Mouse (Mus musculus): ENCODE data around the gene Etfa. TPM values are rescaled to one million over a fixed set of nuclear protein-coding genes. Genes with fewer than 3 reads are reported as not detected.

Etfa gene
- 174 and 187 TPM in 2 replicates for polyA plus RNA-seq (2014; fragmentation: Nextera tagmentation; extraction: Ambion mirVana)

GRCm38 (mm10) chr9:55512027-55512543 lies at the start of gene Etfa:
Gene Etfa, minus strand, starts transcription at chr9:55512243.
- Histone ChIP-seq H3K4me3 (ENCODE audit: low read depth, low read length) (peak within 1 kb of the TSS; percentile 86), H3K9me3 (replicated peaks; ENCODE audit: control insufficient read depth, low read length) (no peaks in the 10 kb centered on the region), H3K4me1 (ENCODE audit: control insufficient read depth, insufficient read depth, low read length) (no peaks in the 10 kb centered on the region), H3K4me2 (ENCODE audit: low read depth, low read length) (peak within 1 kb of the TSS; percentile 77), H3K36me3 (replicated peaks; ENCODE audit: control insufficient read depth, insufficient read depth, low read depth, low read length) (no peaks in the 10 kb centered on the region), H3K9ac (replicated peaks; ENCODE audit: low read length) (peak within 1 kb of the TSS; percentile 86), H3K27ac (replicated peaks; ENCODE audit: low read depth, low read length) (peak within 1 kb of the TSS; percentile 78), H3K27me3 (ENCODE audit: control insufficient read depth, insufficient read depth, low read length) (no peaks in the 10 kb centered on the region)
- DNase-seq (ENCODE audit: low spot score) (peak; percentile 98), ATAC-seq (replicated peaks; ENCODE audit: insufficient number of reproducible peaks, low FRiP score, low TSS enrichment, low read depth) (peak; percentile 99)
- WGBS: under 1% methylated on average over 41 of the region's 47 CpGs

GRCm38 (mm10) chr9:55560960-55561359 lies 48.9 kb upstream of the Etfa start:
- Histone ChIP-seq H3K4me2 (ENCODE audit: low read depth, low read length) (no peak overlapping the region), H3K4me3 (ENCODE audit: low read depth, low read length) (no peak overlapping the region), H3K4me1 (ENCODE audit: control insufficient read depth, insufficient read depth, low read length) (no peaks in the 10 kb centered on the region), H3K9ac (replicated peaks; ENCODE audit: low read length) (no peak overlapping the region), H3K27ac (replicated peaks; ENCODE audit: low read depth, low read length) (no peak overlapping the region), H3K27me3 (ENCODE audit: control insufficient read depth, insufficient read depth, low read length) (no peaks in the 10 kb centered on the region), H3K9me3 (replicated peaks; ENCODE audit: control insufficient read depth, low read length) (no peaks in the 10 kb centered on the region), H3K36me3 (replicated peaks; ENCODE audit: control insufficient read depth, insufficient read depth, low read depth, low read length) (no peaks in the 10 kb centered on the region)
- DNase-seq (ENCODE audit: low spot score): no peak
- 69% methylated on average over 1 of the region's 1 CpGs for WGBS
- no peak for ATAC-seq (replicated peaks; ENCODE audit: insufficient number of reproducible peaks, low FRiP score, low TSS enrichment, low read depth)

- Histone ChIP-seq H3K4me2 (ENCODE audit: low read depth, low read length) (no peak overlapping the region), H3K4me1 (ENCODE audit: control insufficient read depth, insufficient read depth, low read length) (no peaks in the 10 kb centered on the region), H3K36me3 (replicated peaks; ENCODE audit: control insufficient read depth, insufficient read depth, low read depth, low read length) (no peaks in the 10 kb centered on the region), H3K9me3 (replicated peaks; ENCODE audit: control insufficient read depth, low read length) (no peaks in the 10 kb centered on the region), H3K4me3 (ENCODE audit: low read depth, low read length) (no peak overlapping the region), H3K27ac (replicated peaks; ENCODE audit: low read depth, low read length) (no peak overlapping the region), H3K27me3 (ENCODE audit: control insufficient read depth, insufficient read depth, low read length) (no peaks in the 10 kb centered on the region; the same call in 1 of the 2 replicates), H3K9ac (replicated peaks; ENCODE audit: low read length) (no peak overlapping the region)
- WGBS: 70% methylated on average over 1 of the region's 1 CpGs
- ATAC-seq (replicated peaks; ENCODE audit: insufficient number of reproducible peaks, low FRiP score, low TSS enrichment, low read depth) (no peak), DNase-seq (ENCODE audit: low spot score) (no peak)
These were observed 42.9 kb upstream of the Etfa start for GRCm38 (mm10) chr9:55554986-55555385.

- Histone ChIP-seq H3K4me2 (ENCODE audit: low read depth, low read length) (no peak overlapping the region; the same call in 1 of the 2 replicates), H3K4me1 (ENCODE audit: control insufficient read depth, insufficient read depth, low read length) (peaks cover 4% of the 10 kb centered on the region; the same call in 1 of the 2 replicates), H3K9me3 (replicated peaks; ENCODE audit: control insufficient read depth, low read length) (no peaks in the 10 kb centered on the region), H3K9ac (replicated peaks; ENCODE audit: low read length) (no peak overlapping the region; the same call in 1 of the 2 replicates), H3K27me3 (ENCODE audit: control insufficient read depth, insufficient read depth, low read length) (peaks cover 38% of the 10 kb centered on the region), H3K36me3 (replicated peaks; ENCODE audit: control insufficient read depth, insufficient read depth, low read depth, low read length) (no peaks in the 10 kb centered on the region), H3K27ac (replicated peaks; ENCODE audit: low read depth, low read length) (no peak overlapping the region), H3K4me3 (ENCODE audit: low read depth, low read length) (no peak overlapping the region)
- DNase-seq (ENCODE audit: low spot score) (peak; percentile 57), ATAC-seq (replicated peaks; ENCODE audit: insufficient number of reproducible peaks, low FRiP score, low TSS enrichment, low read depth) (no peak)
- WGBS: 4% methylated on average over 16 of the region's 16 CpGs
These were observed 37.4 kb upstream of the Etfa start for GRCm38 (mm10) chr9:55549302-55549890.

GRCm38 (mm10) chr9:55548871-55549270 lies 36.8 kb upstream of the Etfa start:
- Histone ChIP-seq H3K36me3 (replicated peaks; ENCODE audit: control insufficient read depth, insufficient read depth, low read depth, low read length) (no peaks in the 10 kb centered on the region), H3K4me1 (ENCODE audit: control insufficient read depth, insufficient read depth, low read length) (peaks cover 4% of the 10 kb centered on the region; the same call in 1 of the 2 replicates), H3K27me3 (ENCODE audit: control insufficient read depth, insufficient read depth, low read length) (peaks cover 42% of the 10 kb centered on the region), H3K9ac (replicated peaks; ENCODE audit: low read length) (no peak overlapping the region; the same call in 1 of the 2 replicates), H3K27ac (replicated peaks; ENCODE audit: low read depth, low read length) (no peak overlapping the region), H3K4me3 (ENCODE audit: low read depth, low read length) (no peak overlapping the region), H3K4me2 (ENCODE audit: low read depth, low read length) (no peak overlapping the region), H3K9me3 (replicated peaks; ENCODE audit: control insufficient read depth, low read length) (no peaks in the 10 kb centered on the region)
- no peak for DNase-seq (ENCODE audit: low spot score)
- ATAC-seq (replicated peaks; ENCODE audit: insufficient number of reproducible peaks, low FRiP score, low TSS enrichment, low read depth): no peak
- 16% methylated on average over 3 of the region's 3 CpGs for WGBS

- Histone ChIP-seq H3K27ac (replicated peaks; ENCODE audit: low read depth, low read length) (peak overlapping the region; percentile 13; the same call in 1 of the 2 replicates), H3K27me3 (ENCODE audit: control insufficient read depth, insufficient read depth, low read length) (peaks cover 59% of the 10 kb centered on the region), H3K9me3 (replicated peaks; ENCODE audit: control insufficient read depth, low read length) (no peaks in the 10 kb centered on the region), H3K36me3 (replicated peaks; ENCODE audit: control insufficient read depth, insufficient read depth, low read depth, low read length) (no peaks in the 10 kb centered on the region), H3K4me3 (ENCODE audit: low read depth, low read length) (peak overlapping the region; percentile 26), H3K4me2 (ENCODE audit: low read depth, low read length) (peak overlapping the region; percentile 54), H3K9ac (replicated peaks; ENCODE audit: low read length) (no peak overlapping the region), H3K4me1 (ENCODE audit: control insufficient read depth, insufficient read depth, low read length) (peaks cover 10% of the 10 kb centered on the region)
- 2% methylated on average over 63 of the region's 63 CpGs for WGBS
- DNase-seq (ENCODE audit: low spot score): peak; percentile 72
- peak; percentile 31; the same call in 1 of the 2 replicates for ATAC-seq (replicated peaks; ENCODE audit: insufficient number of reproducible peaks, low FRiP score, low TSS enrichment, low read depth)
These were observed 34.4 kb upstream of the Etfa start for GRCm38 (mm10) chr9:55546176-55547010.

GRCm38 (mm10) chr9:55545556-55546175 lies 33.6 kb upstream of the Etfa start:
- DNase-seq (ENCODE audit: low spot score) (peak; percentile 26), ATAC-seq (replicated peaks; ENCODE audit: insufficient number of reproducible peaks, low FRiP score, low TSS enrichment, low read depth) (no peak)
- Histone ChIP-seq H3K9ac (replicated peaks; ENCODE audit: low read length) (no peak overlapping the region; the same call in 1 of the 2 replicates), H3K4me2 (ENCODE audit: low read depth, low read length) (peak overlapping the region; percentile 54), H3K4me1 (ENCODE audit: control insufficient read depth, insufficient read depth, low read length) (peaks cover 10% of the 10 kb centered on the region), H3K27ac (replicated peaks; ENCODE audit: low read depth, low read length) (0 out of 2 replicates have a peak overlapping the region, but pooled peaks have one; percentile 28), H3K27me3 (ENCODE audit: control insufficient read depth, insufficient read depth, low read length) (peaks cover 59% of the 10 kb centered on the region), H3K9me3 (replicated peaks; ENCODE audit: control insufficient read depth, low read length) (no peaks in the 10 kb centered on the region), H3K4me3 (ENCODE audit: low read depth, low read length) (peak overlapping the region; percentile 26), H3K36me3 (replicated peaks; ENCODE audit: control insufficient read depth, insufficient read depth, low read depth, low read length) (no peaks in the 10 kb centered on the region)
- WGBS: 4% methylated on average over 41 of the region's 41 CpGs

Data from embryonic facial prominence, embryonic 11.5 days (tissue).